8 mouse cellular contexts compared by ENCODE assay signal in genomic region chrX:12159534-12159881, GRCm38 (mm10). TPM values are rescaled to one million over a fixed set of nuclear protein-coding genes. Genes with fewer than 3 reads are reported as not detected.
DNase-seq lines count a peak whose midpoint lies in the region; ATAC-seq and TF ChIP-seq lines count a peak whose summit lies in the region.

No protein-coding gene starts in this region.

- H3K4me3 ChIP-seq in heart, postnatal 0 days (ENCODE audit: low read depth, low read length): peak overlapping the region; percentile 54
- peak overlapping the region; percentile 47 for H3K4me3 ChIP-seq in limb, embryonic 15.5 days
- H3K4me3 ChIP-seq in neural tube, embryonic 11.5 days (ENCODE audit: low read depth, low read length): peak overlapping the region; percentile 47

- TF ChIP-seq EP300 in heart, postnatal 0 days (IDR thresholded peaks at IDR 0.05; ENCODE audit: low read depth): no peak

- peak; percentile 3; the same call in 1 of the 2 replicates for ATAC-seq in heart, postnatal 0 days (ENCODE audit: insufficient read depth, low read depth)
- no peak for ATAC-seq in limb, embryonic 15.5 days (ENCODE audit: insufficient number of reproducible peaks, low FRiP score, low TSS enrichment, low read depth)
- no peak for ATAC-seq in neural tube, embryonic 11.5 days (ENCODE audit: insufficient read depth, low FRiP score, low TSS enrichment)

- peak; percentile 39 to 72 for DNase-seq in adrenal gland, adult (ENCODE audit: inconsistent age in 2 of 2, low spot score in 1 of 2)
- DNase-seq in adrenal gland, postnatal 4 days (ENCODE audit: low spot score in 2 of 2): no peak
- DNase-seq in ovary, postnatal 36 days (ENCODE audit: low spot score): peak; percentile 32
- DNase-seq in ovary, adult 18-20 months (ENCODE audit: low spot score): no peak
- no peak for DNase-seq in heart, postnatal 0 days (ENCODE audit: low spot score)
- peak; percentile 52 for DNase-seq in neural tube, embryonic 11.5 days (ENCODE audit: low spot score)
- DNase-seq in thymus, postnatal 36 days: peak; percentile 68 to 76

- H3K4me1 ChIP-seq in heart, postnatal 0 days (ENCODE audit: control insufficient read depth, insufficient read depth): 0 out of 2 replicates have a peak, but pooled peaks cover 9% of the 10 kb centered on the region
- peaks cover 38% of the 10 kb centered on the region for H3K4me1 ChIP-seq in limb, embryonic 15.5 days
- peaks cover 9% of the 10 kb centered on the region; the same call in 1 of the 2 replicates for H3K4me1 ChIP-seq in neural tube, embryonic 11.5 days (ENCODE audit: control insufficient read depth, insufficient read depth, low read length)

- H3K9me3 ChIP-seq in heart, postnatal 0 days (replicated peaks; ENCODE audit: control insufficient read depth, low read length): no peaks in the 10 kb centered on the region
- no peaks in the 10 kb centered on the region for H3K9me3 ChIP-seq in limb, embryonic 15.5 days
- no peaks in the 10 kb centered on the region for H3K9me3 ChIP-seq in neural tube, embryonic 11.5 days (ENCODE audit: control insufficient read depth, low read length)

- peak overlapping the region; percentile 90 for H3K27ac ChIP-seq in heart, postnatal 0 days (ENCODE audit: low read depth)
- peak overlapping the region; percentile 85 for H3K27ac ChIP-seq in limb, embryonic 15.5 days
- peak overlapping the region; percentile 84 for H3K27ac ChIP-seq in neural tube, embryonic 11.5 days (ENCODE audit: low read depth, low read length)

- no peak for TF ChIP-seq CTCF in heart, postnatal 0 days (IDR thresholded peaks at IDR 0.05; ENCODE audit: low read depth)

- WGBS in heart, postnatal 0 days: 7% methylated on average over 12 of the region's 19 CpGs
- WGBS in limb, embryonic 15.5 days: 7% methylated on average over 10 of the region's 19 CpGs
- 8% methylated on average over 7 of the region's 19 CpGs for WGBS in neural tube, embryonic 11.5 days

- no peaks in the 10 kb centered on the region for H3K36me3 ChIP-seq in heart, postnatal 0 days (replicated peaks; ENCODE audit: control insufficient read depth, insufficient read depth, low read length)
- no peaks in the 10 kb centered on the region for H3K36me3 ChIP-seq in limb, embryonic 15.5 days
- no peaks in the 10 kb centered on the region for H3K36me3 ChIP-seq in neural tube, embryonic 11.5 days (ENCODE audit: control insufficient read depth, insufficient read depth, low read length)

- H3K27me3 ChIP-seq in heart, postnatal 0 days (ENCODE audit: control insufficient read depth, insufficient read depth, low read length): no peaks in the 10 kb centered on the region
- peaks cover 59% of the 10 kb centered on the region for H3K27me3 ChIP-seq in limb, embryonic 15.5 days
- H3K27me3 ChIP-seq in neural tube, embryonic 11.5 days (ENCODE audit: control insufficient read depth, insufficient read depth, low read length): peaks cover 48% of the 10 kb centered on the region

- peak overlapping the region; percentile 83 for H3K4me2 ChIP-seq in heart, postnatal 0 days (ENCODE audit: low read depth, low read length)
- H3K4me2 ChIP-seq in limb, embryonic 15.5 days: peak overlapping the region; percentile 61
- H3K4me2 ChIP-seq in neural tube, embryonic 11.5 days (ENCODE audit: low read depth): peak overlapping the region; percentile 65

- H3K9ac ChIP-seq in heart, postnatal 0 days (replicated peaks; ENCODE audit: low read depth, low read length): peak overlapping the region; percentile 60
- H3K9ac ChIP-seq in limb, embryonic 15.5 days: peak overlapping the region; percentile 51
- peak overlapping the region; percentile 69 for H3K9ac ChIP-seq in neural tube, embryonic 11.5 days (ENCODE audit: low read length)

RNA-seq across cellular contexts. Expression of gene Bcor, which starts 0.6 kb away (rescaled TPM):
- 10 to 100 TPM; 34.6 to 37.8 TPM for total RNA-seq in adrenal gland, postnatal 4 days (2021)
- 25.7 and 35.5 TPM in 2 replicates for total RNA-seq in heart, postnatal 0 days (2014; rRNA removed; ENCODE audit: low replicate concordance)
- polyA plus RNA-seq in heart, postnatal 0 days (2015; fragmentation: Nextera tagmentation; extraction: Ambion mirVana): 8.9 and 10.1 TPM in 2 replicates
- 12.5 and 12.8 TPM in 2 replicates for polyA plus RNA-seq in limb, embryonic 15.5 days (2015; fragmentation: Nextera tagmentation; extraction: Ambion mirVana)
- polyA plus RNA-seq in neural tube, embryonic 11.5 days (2014; fragmentation: Nextera tagmentation; extraction: Ambion mirVana): 21.0 and 26.7 TPM in 2 replicates

Comparison
In these comparisons a context has a peak if more than half of its experiments do, and no peak if none do; other contexts are left out.
1. DNase-seq: peak in adrenal gland, adult (2 of 2), ovary, postnatal 36 days (single experiment), neural tube, embryonic 11.5 days (single experiment) and thymus, postnatal 36 days (2 of 2); none in adrenal gland, postnatal 4 days (0 of 2), ovary, adult 18-20 months (single experiment) and heart, postnatal 0 days (single experiment).
2. Peak in every context shown above with its lines, with median percentiles within 50 percentile points of each other: H3K27ac ChIP-seq, H3K4me2 ChIP-seq, H3K4me3 ChIP-seq and H3K9ac ChIP-seq.